Mouse (Mus musculus) hindbrain, embryonic 11.5 days (tissue): ENCODE results near the gene Zbbx. TPM values are rescaled to one million over a fixed set of nuclear protein-coding genes. Genes with fewer than 3 reads are reported as not detected.

Experiments used
- polyA plus RNA-seq: library from polyadenylated mRNA; unstranded; fragments of >200 nt; fragmentation: Nextera tagmentation; extraction: Ambion mirVana; gene quantifications from 2 replicates; pipeline ENCODE4 v1.2.1, GENCODE M21; 2014

The Zbbx gene
- polyA plus RNA-seq, 1 experiment from 2014 or later: 0.77 TPM

Other genes with a start within 250 kb of the Zbbx start
- gene Serpini2, start 105.0 kb upstream of the Zbbx start, polyA plus RNA-seq: not detected in 2 replicates